7 mouse cellular contexts compared by ENCODE assay signal in genomic region chr3:32395771-32396551, GRCm38 (mm10). TPM values are rescaled to one million over a fixed set of nuclear protein-coding genes. Genes with fewer than 3 reads are reported as not detected.
DNase-seq lines count a peak whose midpoint lies in the region; ATAC-seq and TF ChIP-seq lines count a peak whose summit lies in the region.

No protein-coding gene starts in this region.

- TF ChIP-seq CTCF in G1E (IDR thresholded peaks at IDR 0.05; ENCODE audit: low read depth, low read length): no peak

- peaks cover 14% of the 10 kb centered on the region for H3K36me3 ChIP-seq in G1E (replicated peaks)
- H3K36me3 ChIP-seq in lung, embryonic 15.5 days: no peaks in the 10 kb centered on the region

- peaks cover 9% of the 10 kb centered on the region; the same call in 1 of the 2 replicates for H3K27me3 ChIP-seq in G1E (ENCODE audit: insufficient read depth, low read length)
- no peaks in the 10 kb centered on the region for H3K27me3 ChIP-seq in lung, embryonic 15.5 days

- peak overlapping the region; percentile 92 for H3K27ac ChIP-seq in lung, embryonic 15.5 days

- H3K4me2 ChIP-seq in lung, embryonic 15.5 days: peak overlapping the region; percentile 60

- H3K4me3 ChIP-seq in G1E (ENCODE audit: low read depth, low read length): peak overlapping the region; percentile 87
- H3K4me3 ChIP-seq in lung, embryonic 15.5 days: peak overlapping the region; percentile 85

- H3K9me3 ChIP-seq in G1E (replicated peaks): no peaks in the 10 kb centered on the region
- H3K9me3 ChIP-seq in lung, embryonic 15.5 days: no peaks in the 10 kb centered on the region

- H3K9ac ChIP-seq in lung, embryonic 15.5 days: peak overlapping the region; percentile 39

- ATAC-seq in G1E (ENCODE audit: extremely low read depth, insufficient number of reproducible peaks, low FRiP score, poor library complexity, severe bottlenecking): no peak
- ATAC-seq in lung, embryonic 15.5 days (ENCODE audit: borderline replicate concordance, extremely low read depth, low FRiP score, low TSS enrichment): 0 out of 2 replicates have a peak, but pooled peaks have one; percentile 1

- WGBS in lung, embryonic 15.5 days: 15% methylated on average over 24 of the region's 24 CpGs

- peaks cover 13% of the 10 kb centered on the region for H3K4me1 ChIP-seq in G1E (ENCODE audit: insufficient read depth, low read depth, low read length)
- peaks cover 23% of the 10 kb centered on the region for H3K4me1 ChIP-seq in lung, embryonic 15.5 days

- DNase-seq in CD4-positive, CD25-positive, alpha-beta regulatory T cell, adult 2 months (ENCODE audit: low read depth, low spot score): peak; percentile 54
- no peak for DNase-seq in G1E (ENCODE audit: low spot score)
- DNase-seq in embryo, embryonic 10 days (ENCODE audit: low spot score): peak; percentile 39
- DNase-seq in heart, adult 8-10 months (ENCODE audit: low spot score): peak; percentile 42
- peak; percentile 31 to 50 for DNase-seq in kidney, adult 8-10 months
- DNase-seq in ovary, postnatal 14 days (ENCODE audit: low spot score): peak; percentile 20

RNA-seq across cellular contexts. Expression of gene Pik3ca, which starts 1.5 kb away (rescaled TPM):
- 26.8 and 28.9 TPM in 2 replicates for total RNA-seq in G1E (2014; fragmentation: Nextera tagmentation)
- 32.0 and 32.2 TPM in 2 replicates for total RNA-seq in G1E (2017)
- polyA plus RNA-seq in G1E (2012): 1.1 and 2.0 TPM in 2 replicates
- 10 to 100 TPM; 42.2 to 50.1 (median 45.1) TPM for total RNA-seq in heart, adult 8-10 months (2022)
- 10.5 and 10.9 TPM in 2 replicates for polyA plus RNA-seq in lung, embryonic 15.5 days (2015; fragmentation: Nextera tagmentation; extraction: Ambion mirVana)

RNA-seq across cellular contexts. Expression of gene Zmat3, which starts 30.1 kb away (rescaled TPM):
- total RNA-seq in G1E (2014; fragmentation: Nextera tagmentation) (76.8 and 87.6 TPM in 2 replicates), G1E (2017) (4.4 and 5.2 TPM in 2 replicates)
- polyA plus RNA-seq in G1E (2012): 7.8 and 8.1 TPM in 2 replicates
- total RNA-seq in heart, adult 8-10 months (2022): 1 to 10 TPM; 5.9 to 8.9 (median 6.6) TPM
- polyA plus RNA-seq in lung, embryonic 15.5 days (2015; fragmentation: Nextera tagmentation; extraction: Ambion mirVana): 3.2 and 3.5 TPM in 2 replicates
